Mouse (Mus musculus) CD8-positive naive resting alpha-beta T cell, adult 2 months (primary cell): ENCODE data around the gene Wdr93.

ENCODE experiments used
- DNase-seq, 2 experiments: peaks; one replicate each; pipeline ENCODE4 v3.0.0; 2022; ENCODE audit warnings: low read depth in 2 of 2, low spot score in 2 of 2

Wdr93 gene

GRCm38 (mm10) chr7:79800336-79800735, 57.4 kb downstream of the Wdr93 start:
- DNase-seq: no peak

- DNase-seq: no peak
These were observed 58.4 kb downstream of the Wdr93 start for GRCm38 (mm10) chr7:79801391-79801790.

- no peak for DNase-seq
These were observed 59.1 kb downstream of the Wdr93 start for GRCm38 (mm10) chr7:79802037-79802436.

GRCm38 (mm10) chr7:79803887-79804286, 60.9 kb downstream of the Wdr93 start:
- DNase-seq: no peak

- DNase-seq: no peak
These were observed 65.6 kb downstream of the Wdr93 start for GRCm38 (mm10) chr7:79808561-79808960.

- DNase-seq: peak; percentile 51 to 56
These were observed 67.9 kb downstream of the Wdr93 start, which contains the start of gene Mesp2 for GRCm38 (mm10) chr7:79810611-79811506. Gene Mesp2 (plus strand): TSS chr7:79810727.

- DNase-seq: no peak
These were observed 70.4 kb downstream of the Wdr93 start for GRCm38 (mm10) chr7:79813409-79813808.

- no peak for DNase-seq
These were observed 75.4 kb downstream of the Wdr93 start for GRCm38 (mm10) chr7:79818321-79818720.

GRCm38 (mm10) chr7:79819515-79819914, 76.6 kb downstream of the Wdr93 start:
- no peak for DNase-seq

GRCm38 (mm10) chr7:79819996-79820395, 77.0 kb downstream of the Wdr93 start:
- no peak for DNase-seq

- DNase-seq: no peak
These were observed 79.2 kb downstream of the Wdr93 start for GRCm38 (mm10) chr7:79822092-79822695.

GRCm38 (mm10) chr7:79828341-79828740, 85.4 kb downstream of the Wdr93 start:
- DNase-seq: no peak

GRCm38 (mm10) chr7:79831145-79831544, 88.2 kb downstream of the Wdr93 start:
- no peak for DNase-seq

- DNase-seq: no peak
These were observed 88.6 kb downstream of the Wdr93 start for GRCm38 (mm10) chr7:79831585-79831984.

- no peak for DNase-seq
These were observed 90.0 kb downstream of the Wdr93 start for GRCm38 (mm10) chr7:79832980-79833379.

- no peak for DNase-seq
These were observed 92.2 kb downstream of the Wdr93 start for GRCm38 (mm10) chr7:79835196-79835595.
